Mouse (Mus musculus) thymus, postnatal 4 days (tissue): ENCODE results near the gene Mylk4.

Experiments used
- DNase-seq: peaks from one replicate; pipeline ENCODE4 v3.0.0; 2021

The Mylk4 gene

GRCm38 (mm10) chr13:32783816-32784215 is at the start of gene Mylk4:
Mylk4 (minus strand) TSS chr13:32783954.
- no peak for DNase-seq

GRCm38 (mm10) chr13:32833237-32833636 is 49.5 kb upstream of the Mylk4 start:
- DNase-seq = no peak

- DNase-seq = no peak
Observed at GRCm38 (mm10) chr13:32832776-32833175, 49.0 kb upstream of the Mylk4 start.

- DNase-seq = no peak
Observed at GRCm38 (mm10) chr13:32831505-32832273, 47.9 kb upstream of the Mylk4 start.

GRCm38 (mm10) chr13:32828886-32829285 is 45.1 kb upstream of the Mylk4 start:
- DNase-seq = no peak

- DNase-seq = peak; percentile 89
Observed at GRCm38 (mm10) chr13:32827951-32828350, 44.2 kb upstream of the Mylk4 start.

GRCm38 (mm10) chr13:32827111-32827822 is 43.5 kb upstream of the Mylk4 start:
- DNase-seq = no peak

- DNase-seq = no peak
Observed at GRCm38 (mm10) chr13:32825546-32825945, 41.8 kb upstream of the Mylk4 start.

GRCm38 (mm10) chr13:32824377-32825330 is 40.9 kb upstream of the Mylk4 start:
- no peak for DNase-seq

- no peak for DNase-seq
Observed at GRCm38 (mm10) chr13:32823126-32823525, 39.4 kb upstream of the Mylk4 start.

- DNase-seq = no peak
Observed at GRCm38 (mm10) chr13:32821671-32822070, 37.9 kb upstream of the Mylk4 start.

GRCm38 (mm10) chr13:32819926-32820325 is 36.2 kb upstream of the Mylk4 start:
- DNase-seq = no peak

GRCm38 (mm10) chr13:32819241-32819640 is 35.5 kb upstream of the Mylk4 start:
- no peak for DNase-seq

- DNase-seq = no peak
Observed at GRCm38 (mm10) chr13:32807624-32808023, 23.9 kb upstream of the Mylk4 start.

GRCm38 (mm10) chr13:32806820-32807219 is 23.1 kb upstream of the Mylk4 start:
- DNase-seq = no peak

- DNase-seq = no peak
Observed at GRCm38 (mm10) chr13:32803701-32804345, 20.1 kb upstream of the Mylk4 start.

- DNase-seq = peak; percentile 69
Observed at GRCm38 (mm10) chr13:32802259-32803081, 18.7 kb upstream of the Mylk4 start, which contains the start of gene D930007J09Rik. D930007J09Rik (minus strand) TSS chr13:32802849.

GRCm38 (mm10) chr13:32801693-32802221 is 18.0 kb upstream of the Mylk4 start, which contains the start of gene Wrnip1:
Wrnip1 (plus strand) TSS chr13:32802038.
- peak; percentile 92 for DNase-seq

- DNase-seq = peak; percentile 58
Observed at GRCm38 (mm10) chr13:32800859-32801258, 17.1 kb upstream of the Mylk4 start.

- no peak for DNase-seq
Observed at GRCm38 (mm10) chr13:32799131-32799530, 15.4 kb upstream of the Mylk4 start.

- DNase-seq = no peak
Observed at GRCm38 (mm10) chr13:32797085-32797484, 13.3 kb upstream of the Mylk4 start.
